Mouse (Mus musculus) brain, embryonic 18.5 days (tissue): ENCODE results near the gene Spa17.

Experiments used
- DNase-seq: peaks from one replicate; pipeline ENCODE4 v3.0.0-alpha.2; 2012; ENCODE audit warnings: low read depth, low spot score

Spa17 gene

DNA sequence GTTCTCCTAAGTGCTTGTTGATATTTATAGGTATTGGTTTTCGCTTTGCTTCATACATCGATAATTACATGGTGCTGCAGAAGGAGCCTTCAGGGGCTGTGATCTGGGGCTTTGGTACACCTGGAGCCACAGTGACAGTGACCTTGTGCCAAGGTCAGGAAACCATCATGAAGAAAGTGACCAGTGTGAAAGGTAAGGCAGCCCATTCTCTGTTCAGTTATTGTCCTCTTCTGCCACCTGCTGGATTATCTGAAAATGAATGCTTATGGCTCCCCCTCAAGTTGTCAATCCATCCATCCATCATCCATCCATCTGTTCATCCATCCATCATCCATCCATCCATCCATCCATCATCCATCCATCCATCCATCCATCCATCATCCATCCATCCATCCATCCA, 3.2 kb upstream of the Spa17 start:
- DNase-seq = no peak

DNA sequence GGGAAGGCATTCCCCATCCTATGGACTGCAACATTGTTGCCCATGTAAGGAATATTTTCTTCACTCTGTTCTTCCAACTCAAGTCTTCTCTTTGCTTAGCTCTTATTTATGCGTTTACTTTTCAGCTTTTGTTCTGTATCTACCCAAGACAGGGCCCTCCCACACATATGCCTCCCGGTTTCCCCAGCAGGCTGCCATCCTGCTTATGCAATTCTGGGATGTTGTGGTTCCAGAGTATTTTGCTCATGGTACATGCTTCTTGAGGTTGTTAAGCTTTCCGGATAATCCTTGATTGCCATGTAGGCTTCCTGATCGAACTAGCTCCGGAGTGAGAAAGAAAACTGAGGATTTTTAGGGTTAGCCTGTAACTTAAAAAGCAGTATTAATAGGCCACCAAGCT, 1.7 kb upstream of the Spa17 start:
- no peak for DNase-seq

DNA sequence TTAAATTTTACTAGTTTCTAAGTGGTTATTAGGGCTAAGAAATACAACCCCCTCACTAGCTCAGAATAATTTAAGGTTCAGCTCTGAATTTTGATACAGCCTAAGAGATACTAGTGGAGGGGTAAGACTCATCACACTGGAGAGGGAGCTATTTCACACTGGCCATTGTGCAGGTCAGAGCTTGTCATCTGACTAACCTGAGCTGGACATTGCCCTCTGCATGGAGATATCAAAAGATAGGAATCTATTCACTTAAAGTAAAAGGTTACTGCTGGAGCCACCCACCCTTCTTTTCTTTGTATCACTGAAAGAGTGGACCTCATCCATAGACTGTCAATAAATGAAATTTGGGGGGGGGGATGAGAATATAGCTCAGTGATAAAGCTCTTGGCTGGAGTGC, 794 bp upstream of the Spa17 start:
- DNase-seq = no peak

DNA sequence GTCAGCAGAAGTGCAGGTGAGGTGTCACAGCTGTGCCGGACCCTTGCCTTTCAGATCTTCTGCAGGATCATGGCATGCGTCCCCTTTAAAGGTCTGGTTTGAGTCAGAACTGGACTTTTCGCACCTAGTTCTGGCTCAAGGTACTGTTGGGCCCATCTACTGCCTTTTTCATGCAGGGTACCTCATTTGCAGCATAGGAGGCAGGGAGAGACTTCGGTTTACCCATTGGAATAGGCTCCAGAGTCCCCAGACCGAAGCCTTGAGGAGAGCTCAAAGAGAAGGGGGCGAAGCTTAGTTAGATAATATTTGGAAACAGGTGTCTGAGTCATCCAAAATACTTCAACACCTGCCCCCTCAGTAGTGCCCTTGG, 374 bp upstream of the Spa17 start:
- DNase-seq = no peak

DNA sequence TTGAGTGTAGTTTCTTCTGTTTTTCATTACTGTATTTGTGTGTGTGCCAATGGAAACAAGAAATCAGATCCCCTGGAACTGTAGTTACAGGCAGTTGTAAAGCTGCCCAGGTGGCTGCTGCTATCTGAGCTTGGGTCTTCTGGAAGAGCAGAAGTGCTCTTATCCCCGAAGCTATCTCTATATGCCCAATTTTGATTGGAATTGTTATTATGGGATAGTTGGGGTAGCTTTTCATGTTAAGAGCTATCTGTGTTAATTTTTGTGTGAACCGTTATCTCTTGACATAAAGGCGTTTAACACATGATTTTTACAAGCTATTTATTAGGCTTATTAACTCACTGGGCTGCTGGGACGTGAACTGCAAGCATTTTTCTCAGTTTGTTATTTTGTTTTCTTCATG, 4.0 kb downstream of the Spa17 start:
- DNase-seq = no peak

DNA sequence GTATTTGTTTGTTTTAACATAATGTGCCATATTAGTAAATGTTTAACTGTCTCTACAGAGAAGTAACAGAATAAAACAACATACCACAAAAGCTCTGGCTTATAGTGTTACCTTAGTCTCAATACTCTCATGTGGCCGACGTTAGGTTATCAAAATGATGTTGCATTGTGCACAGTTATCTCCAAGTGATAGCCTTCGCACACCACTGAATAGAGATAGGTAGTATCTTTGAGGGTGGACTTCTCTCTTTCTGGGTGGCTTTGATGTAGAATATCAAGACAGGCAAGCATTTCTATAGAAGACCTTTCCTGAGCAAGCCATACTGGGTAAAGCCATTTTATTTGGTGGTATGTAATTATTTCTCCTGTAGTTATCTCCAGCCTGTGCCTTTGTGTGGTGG, 8.4 kb downstream of the Spa17 start:
- no peak for DNase-seq

DNA sequence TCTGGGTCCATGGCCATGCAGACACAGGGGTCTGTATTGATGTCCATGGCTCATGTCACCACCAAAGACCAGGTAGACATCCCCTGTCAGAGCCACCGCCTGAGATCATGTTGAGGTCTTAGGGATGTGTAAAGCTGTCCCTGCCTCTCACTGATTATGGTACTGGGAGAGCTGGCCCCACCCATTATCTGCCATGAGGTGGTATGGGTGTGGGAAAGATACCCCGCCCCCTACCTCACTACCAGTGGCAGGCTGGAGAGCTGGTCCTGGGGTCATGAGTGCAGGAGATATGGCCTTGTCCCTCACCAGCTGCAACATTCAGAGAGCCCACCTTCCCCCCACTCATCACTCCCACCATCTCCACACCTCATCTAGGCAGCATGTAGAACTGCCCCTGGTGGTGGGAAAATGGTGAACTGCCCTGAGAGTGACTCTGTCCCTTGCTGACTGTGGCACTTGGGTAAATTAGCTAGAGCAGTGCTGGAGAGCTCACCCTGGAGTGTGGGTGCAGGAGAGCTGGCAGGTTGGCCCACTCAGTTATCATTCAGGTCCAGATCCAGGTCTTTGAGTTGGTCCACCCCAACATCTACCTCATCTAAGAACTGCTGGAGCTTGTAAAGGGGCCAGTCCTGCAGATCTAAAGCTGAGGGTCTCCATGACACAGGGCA, 12.8 kb downstream of the Spa17 start:
- DNase-seq = no peak

DNA sequence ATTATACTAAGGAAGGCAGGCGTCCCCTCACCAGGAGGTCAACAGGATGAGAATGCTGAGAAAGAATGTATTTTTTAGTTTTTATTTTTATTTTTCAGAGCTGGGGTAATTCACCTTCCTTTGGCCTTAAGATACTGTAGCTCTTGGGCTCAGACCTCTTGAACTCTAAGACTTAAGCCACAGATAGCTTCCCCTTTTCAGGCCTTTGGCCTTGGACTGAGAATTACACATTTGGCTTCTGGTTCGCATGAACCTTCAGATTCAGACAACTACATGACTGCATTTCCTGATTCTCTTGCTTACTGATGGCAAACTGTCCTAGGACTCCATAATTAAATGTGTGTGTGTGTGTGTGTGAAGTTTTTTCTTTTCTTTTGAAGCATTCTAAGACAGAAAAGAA, 14.9 kb downstream of the Spa17 start:
- DNase-seq = no peak

DNA sequence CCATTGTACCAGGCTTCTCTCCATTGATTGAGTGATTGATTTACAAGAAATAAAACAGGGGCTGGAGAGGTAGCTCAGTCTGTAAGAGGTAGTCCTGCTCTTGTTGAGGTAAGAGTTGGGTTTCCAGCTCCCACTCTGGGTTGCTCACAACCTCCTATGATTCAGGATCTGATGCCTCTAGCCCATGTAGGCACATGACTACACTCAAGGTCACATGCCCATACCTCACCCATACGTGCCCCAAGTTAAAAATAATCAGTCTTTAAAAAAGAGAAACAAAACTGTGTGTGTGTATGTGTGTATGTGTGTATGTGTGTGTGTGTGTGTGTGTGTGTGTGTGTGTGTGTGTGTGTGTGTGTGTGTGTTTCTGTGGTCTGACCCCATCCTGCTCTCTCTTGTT, 18.0 kb downstream of the Spa17 start:
- DNase-seq = no peak

DNA sequence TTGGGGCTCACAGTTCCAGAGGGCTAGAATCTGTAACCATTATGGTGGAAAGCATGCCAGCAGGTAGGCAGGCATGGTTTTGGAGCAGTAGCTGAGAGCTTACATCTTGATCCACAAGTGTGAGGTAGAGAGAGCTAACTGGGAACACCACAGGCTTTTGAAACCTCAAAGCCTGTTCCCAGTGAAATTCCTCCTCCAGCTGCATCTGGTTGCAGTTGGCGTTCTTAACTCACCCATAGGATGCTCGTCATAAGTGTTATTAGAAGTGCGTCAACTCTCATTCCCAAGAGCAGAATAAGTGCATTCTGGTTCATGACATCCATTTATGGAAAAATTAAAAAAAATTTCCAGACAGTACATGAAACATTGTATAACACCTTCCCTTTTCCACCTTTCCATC, 19.8 kb downstream of the Spa17 start:
- no peak for DNase-seq

DNA sequence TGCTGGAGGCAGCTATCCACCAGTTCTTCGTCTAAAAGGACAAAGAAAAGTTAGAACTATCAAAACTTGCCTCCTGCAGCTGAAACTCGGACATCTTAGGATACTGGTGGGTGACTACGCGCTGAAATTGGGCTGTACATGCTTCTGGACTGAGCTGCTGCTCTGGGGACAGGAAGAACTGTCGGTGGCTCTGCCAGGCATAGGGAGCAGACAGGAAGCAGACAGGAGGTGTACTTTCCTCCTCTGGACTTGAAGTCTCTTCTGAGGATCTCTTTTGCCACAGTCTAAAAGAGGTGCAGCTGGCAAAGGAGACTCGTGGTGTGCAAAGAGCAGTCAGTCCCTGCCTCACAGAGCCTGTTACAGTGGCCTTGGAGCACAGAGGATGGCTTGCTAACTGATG, 20.9 kb downstream of the Spa17 start:
- no peak for DNase-seq

DNA sequence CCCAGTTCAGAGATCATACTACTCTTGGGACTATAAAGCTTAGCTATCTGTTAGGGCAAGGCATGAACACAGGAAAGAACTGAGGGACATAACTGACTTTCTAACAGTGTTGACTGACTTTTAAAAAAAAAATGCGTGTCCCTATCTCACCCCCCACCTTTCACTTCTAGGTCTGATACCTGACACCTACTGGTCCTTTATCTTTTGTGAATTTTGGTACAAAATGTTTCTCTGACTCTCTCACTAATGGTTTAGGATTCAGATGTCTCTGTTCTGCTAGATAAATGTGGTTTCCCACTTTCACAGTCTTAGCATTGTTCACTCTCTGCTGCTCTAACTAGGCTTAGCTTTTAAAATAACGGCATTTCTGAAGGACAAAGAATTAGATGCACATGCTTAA, 21.5 kb downstream of the Spa17 start:
- no peak for DNase-seq

DNA sequence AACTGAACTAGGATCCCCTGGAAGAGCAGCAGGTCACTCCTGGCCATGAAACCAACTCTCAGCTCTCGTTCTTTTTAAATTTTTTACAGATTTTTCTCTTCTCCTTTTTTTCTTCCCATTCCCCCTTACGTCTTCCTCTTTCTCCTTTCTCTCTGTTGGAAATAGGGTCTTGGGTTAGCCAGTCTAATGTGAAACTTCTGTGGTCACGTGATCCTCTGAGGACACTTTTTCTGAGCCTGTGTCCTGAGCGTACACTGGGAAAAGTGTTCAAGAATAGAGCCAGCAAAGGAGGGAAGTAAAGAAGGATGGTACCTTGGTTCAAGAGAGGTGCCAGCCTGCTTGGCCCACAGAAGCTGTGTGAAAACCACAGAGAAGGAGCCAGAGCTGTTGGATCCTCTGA, 23.1 kb downstream of the Spa17 start:
- DNase-seq = no peak

DNA sequence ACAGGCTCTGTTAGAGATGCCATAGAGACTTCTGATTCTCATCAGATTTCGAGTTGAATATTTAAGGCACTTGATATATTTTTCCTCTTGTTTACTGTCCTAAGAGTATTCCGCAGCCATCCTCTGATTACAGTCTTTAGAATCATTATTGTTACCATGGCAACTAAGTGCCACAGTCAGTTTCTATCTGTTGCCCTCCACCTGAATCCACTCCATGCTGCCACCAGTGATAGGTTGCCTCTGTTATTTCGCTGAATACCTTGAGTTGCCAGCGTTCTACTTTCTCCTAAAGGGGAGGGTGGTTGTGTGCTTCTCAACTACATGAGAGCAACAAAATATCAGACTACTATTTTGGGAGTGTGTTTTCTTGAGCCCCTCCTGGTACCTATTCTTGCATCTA, 26.8 kb downstream of the Spa17 start:
- DNase-seq = no peak

DNA sequence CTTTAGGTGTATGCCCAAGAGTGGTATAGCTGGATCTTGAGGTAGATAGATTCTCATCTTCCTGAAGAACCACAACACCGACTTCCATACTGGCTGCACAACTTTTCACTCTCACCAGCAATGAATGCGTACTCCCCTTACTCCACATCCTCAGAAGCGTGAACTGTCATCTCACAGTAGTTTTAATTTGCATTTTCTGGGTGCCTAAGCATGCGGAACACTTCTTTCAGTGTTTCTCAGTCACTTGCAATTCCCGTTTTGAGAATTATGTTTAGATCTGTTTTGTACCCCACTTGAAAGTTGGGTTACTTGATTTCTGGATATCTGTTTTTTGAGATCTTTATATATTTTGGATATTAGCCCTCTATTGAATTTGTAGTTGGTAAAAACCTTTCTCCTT, 29.9 kb downstream of the Spa17 start:
- no peak for DNase-seq

DNA sequence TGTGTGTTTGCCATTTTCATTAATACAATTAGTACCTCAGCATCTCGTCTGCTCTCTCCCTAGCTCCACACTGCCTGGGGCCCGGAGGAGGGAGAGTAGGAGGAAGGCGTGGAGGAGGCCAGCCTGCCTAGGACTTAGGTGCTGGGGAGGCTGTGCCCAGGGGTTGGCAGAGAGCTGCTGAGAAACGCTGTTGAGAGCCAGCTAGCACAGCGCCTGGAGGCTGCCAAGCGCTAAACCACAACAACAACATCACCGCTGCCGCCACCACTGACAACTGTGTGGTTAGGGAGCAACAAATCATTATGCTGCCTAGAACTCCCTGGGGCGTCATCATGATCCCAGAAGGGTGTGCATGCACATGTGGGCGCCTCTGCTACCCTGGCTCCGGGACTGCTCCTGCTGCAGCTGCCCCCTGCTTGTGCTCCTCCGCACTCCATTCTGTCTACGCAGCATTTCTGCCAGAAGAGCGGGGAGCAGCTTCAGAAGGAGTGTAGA, 37.0 kb downstream of the Spa17 start:
- no peak for DNase-seq

DNA sequence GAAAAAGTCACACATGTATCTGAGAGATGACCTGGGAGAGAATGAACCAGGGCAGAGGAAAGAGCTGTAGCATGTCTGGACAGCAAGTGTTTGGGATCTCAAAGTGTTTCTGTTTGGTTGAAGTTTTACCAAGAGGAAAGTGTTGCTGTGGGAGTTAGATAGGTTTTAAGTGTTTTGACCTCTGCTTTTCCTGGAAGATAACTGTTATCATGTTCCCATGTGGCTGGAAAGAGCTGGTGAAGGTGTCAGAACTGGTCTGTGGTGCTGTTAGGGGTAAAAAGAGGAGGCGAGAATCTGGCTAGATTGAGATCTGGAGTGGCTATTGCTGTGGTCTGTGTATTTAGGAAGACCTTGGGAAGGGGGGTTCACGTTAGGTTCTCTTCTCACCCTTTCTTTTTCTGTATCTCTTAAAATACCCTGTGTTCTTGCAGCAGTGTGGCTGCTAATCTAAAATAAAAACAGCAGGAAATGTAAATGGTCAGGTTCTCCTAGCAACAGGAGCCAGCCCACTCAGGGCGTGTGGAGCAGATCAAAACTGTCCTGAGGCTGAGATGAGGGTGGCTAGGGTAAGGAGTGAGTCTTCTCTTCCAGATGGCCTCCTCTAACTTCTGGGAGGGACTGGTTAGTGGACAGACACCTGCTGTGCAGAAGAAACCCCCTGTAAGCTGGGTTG, 41.2 kb downstream of the Spa17 start:
- no peak for DNase-seq

DNA sequence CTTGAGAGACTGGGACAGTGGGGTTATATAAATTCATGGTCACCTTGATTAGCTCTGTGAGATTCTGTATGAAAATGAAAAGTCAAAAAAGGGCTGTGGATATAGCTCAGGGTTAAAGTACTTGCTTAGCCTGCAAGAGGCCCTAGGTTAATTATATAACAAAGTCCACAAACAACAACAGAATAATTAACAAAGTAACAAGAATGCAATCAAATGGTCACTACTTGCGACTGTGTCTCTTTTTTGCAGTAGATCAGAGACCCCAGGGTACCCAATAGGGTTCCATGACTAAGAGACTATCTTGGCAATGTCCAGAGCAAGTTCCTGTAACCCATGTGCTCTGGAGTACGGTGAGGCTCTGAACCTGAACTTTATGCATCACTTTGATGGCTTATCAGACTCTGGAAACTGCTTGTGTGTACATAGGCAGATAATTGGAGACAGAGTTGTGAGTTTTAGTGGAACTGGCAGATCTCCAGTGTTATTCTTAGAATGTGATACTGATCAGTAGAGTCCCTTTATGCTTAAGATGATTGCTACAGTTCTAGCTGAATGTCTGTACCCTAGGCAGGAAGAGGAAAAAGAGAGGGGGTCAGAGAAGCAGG, 44.2 kb downstream of the Spa17 start:
- no peak for DNase-seq

DNA sequence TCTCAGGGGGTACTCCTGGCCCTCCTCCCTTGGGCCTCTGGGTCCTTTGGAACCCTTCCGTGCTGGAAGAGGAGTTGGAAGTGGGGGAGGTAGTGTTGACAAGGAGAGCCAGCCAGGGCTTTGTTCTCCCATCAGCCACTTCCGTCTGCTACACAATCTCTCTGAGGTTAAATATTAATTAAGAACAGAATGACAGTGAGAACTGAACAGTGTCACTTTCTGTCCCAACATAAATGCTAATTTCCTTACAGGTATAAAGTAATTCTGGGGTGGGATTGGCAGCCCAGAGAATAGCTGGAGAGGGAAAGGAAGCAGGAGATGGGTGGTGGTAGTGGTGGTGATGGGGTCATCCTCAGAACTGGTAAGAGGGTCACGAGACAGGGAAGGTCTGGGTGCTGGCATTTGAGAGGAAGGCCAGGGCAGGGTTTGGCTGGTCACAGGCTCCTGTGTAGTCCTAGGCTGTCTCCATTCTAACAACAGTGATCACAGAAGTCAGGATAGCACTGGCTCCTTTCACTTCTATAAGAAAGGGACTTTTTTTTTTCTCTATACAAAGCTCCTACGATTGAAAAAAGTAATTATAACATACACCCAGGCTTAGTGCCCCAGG, 44.8 kb downstream of the Spa17 start:
- DNase-seq = no peak

DNA sequence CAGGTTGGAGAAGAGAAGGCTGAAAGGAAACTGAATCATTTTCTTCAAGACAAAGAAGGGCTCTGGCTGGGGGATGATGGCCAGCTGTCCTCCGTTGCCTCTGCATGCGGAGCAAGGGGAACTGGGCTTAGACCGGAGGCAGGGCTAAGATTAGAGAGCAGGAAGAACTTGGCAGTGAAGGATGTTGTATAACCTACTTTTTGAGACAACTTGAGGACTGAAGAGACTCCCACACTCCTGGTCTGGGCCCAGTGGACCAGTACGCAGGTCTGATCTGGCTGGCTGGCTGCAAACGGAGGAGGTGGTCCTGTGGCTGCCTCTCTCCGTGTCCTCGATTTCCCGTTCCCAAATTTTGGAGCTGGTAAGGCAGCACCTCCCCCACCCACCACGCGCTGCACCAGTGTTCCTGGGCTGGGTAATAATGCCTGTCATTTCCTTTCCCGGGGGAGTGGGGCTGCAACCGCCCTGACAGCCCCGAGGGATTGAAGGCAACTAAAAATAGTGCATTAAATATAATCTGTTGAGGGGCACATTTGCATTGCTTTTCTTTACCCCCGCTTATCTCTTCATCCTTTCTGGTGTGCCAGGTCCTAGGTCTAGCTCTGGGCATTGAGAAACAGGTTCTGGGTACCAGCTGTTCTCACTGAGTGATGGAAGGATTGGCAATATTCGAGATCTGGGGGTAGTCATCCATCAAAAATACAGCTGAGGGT, 45.5 kb downstream of the Spa17 start:
- no peak for DNase-seq

DNA sequence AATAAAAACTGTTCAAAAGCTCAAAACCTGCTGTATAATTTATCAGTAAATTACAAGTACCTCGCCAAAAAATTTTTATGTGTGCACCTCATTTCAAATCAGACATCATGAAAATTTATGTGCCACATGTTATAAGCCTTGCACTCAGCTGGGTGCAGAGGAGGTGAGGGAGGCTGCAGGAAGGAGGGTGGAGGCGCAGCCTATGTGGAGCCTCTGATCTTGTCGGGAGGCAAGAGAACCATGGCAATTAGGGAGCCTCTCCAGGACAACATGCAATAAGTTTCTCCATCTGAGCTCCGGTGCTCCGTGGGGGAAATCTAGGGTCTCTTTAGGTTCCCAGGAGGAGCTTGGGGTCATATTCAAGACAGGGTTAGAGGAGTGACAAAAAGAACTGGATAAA, 46.1 kb downstream of the Spa17 start:
- no peak for DNase-seq

DNA sequence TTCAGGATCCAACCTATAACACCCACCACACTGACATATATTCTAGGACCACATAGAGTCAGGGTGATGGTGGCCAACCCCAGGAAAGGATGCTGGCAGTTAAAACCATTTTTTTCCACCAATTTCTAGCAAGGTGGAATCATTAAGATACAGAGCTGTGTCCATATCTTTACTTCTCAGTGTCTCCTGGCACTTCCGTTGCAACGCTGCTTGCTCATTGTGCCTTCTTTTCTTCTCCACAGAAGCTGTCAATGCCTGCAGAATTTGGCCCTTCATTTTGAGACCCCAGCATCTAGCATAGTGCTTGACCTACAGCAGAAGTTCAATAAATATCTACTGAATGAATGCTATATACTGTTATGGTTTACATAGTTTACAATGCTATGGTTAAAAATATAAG, 46.5 kb downstream of the Spa17 start:
- no peak for DNase-seq
